Mouse (Mus musculus) midbrain, postnatal 0 days (tissue): ENCODE measurements around the gene Dscam. TPM values are rescaled to one million over a fixed set of nuclear protein-coding genes. Genes with fewer than 3 reads are reported as not detected.
A peak's percentile ranks its signal among the peaks of the same experiment; 100 is the strongest.

Experiments
- ATAC-seq: fragments of 200-750 bp; cut with Nextera tagmentation; 2 replicates; pipeline ENCODE4 v1.8.0; 2017; ENCODE audit warnings: moderate number of reproducible peaks, mild to moderate bottlenecking, moderate TSS enrichment, moderate library complexity; ENCODE audit not compliant: low FRiP score
- DNase-seq: peaks from one replicate; pipeline ENCODE4 v3.0.0-alpha.2; 2015; ENCODE audit warnings: low spot score
- H3K27ac ChIP-seq: fragments of 300-500 bp; sonication (generic); 2 replicates; pipeline ENCODE4 v1.5.1; 2014; ENCODE audit warnings: low read depth, mild to moderate bottlenecking, low read length, mixed read lengths
- H3K27me3 ChIP-seq: fragments of 300-500 bp; sonication (generic); 2 replicates; pipeline ENCODE4 v1.6.1; 2014; ENCODE audit warnings: low read length, control low read depth, mixed read lengths; ENCODE audit not compliant: insufficient read depth
- H3K36me3 ChIP-seq: fragments of 300-500 bp; sonication (generic); 2 replicates; pipeline ENCODE4 v1.6.1; 2014; ENCODE audit warnings: low read length, control low read depth, mixed read lengths; ENCODE audit not compliant: insufficient read depth
- H3K4me1 ChIP-seq: fragments of 300-500 bp; sonication (generic); 2 replicates; pipeline ENCODE4 v1.6.1; 2014; ENCODE audit warnings: mild to moderate bottlenecking, control low read depth, antibody characterized with exemption, low read length, mixed read lengths; ENCODE audit not compliant: insufficient read depth
- H3K4me2 ChIP-seq: fragments of 300-500 bp; sonication (generic); 2 replicates; pipeline ENCODE4 v1.6.1; 2014; ENCODE audit warnings: low read depth, mild to moderate bottlenecking, low read length, mixed read lengths; ENCODE audit not compliant: poor library complexity, severe bottlenecking
- H3K4me3 ChIP-seq: fragments of 300-500 bp; sonication (generic); 2 replicates; pipeline ENCODE4 v1.5.1; 2014; ENCODE audit warnings: low read depth, mild to moderate bottlenecking, low read length, moderate library complexity
- H3K9ac ChIP-seq: fragments of 300-500 bp; sonication (generic); replicated peaks from 2 replicates; pipeline ENCODE4 v1.6.1; 2014; ENCODE audit warnings: mild to moderate bottlenecking, low read length, moderate library complexity, mixed read lengths; ENCODE audit not compliant: poor library complexity, severe bottlenecking
- H3K9me3 ChIP-seq: fragments of 300-500 bp; sonication (generic); 2 replicates; pipeline ENCODE4 v1.6.1; 2016; ENCODE audit warnings: low read length, control low read depth
- CTCF ChIP-seq: IDR thresholded peaks from 2 replicates; pipeline ENCODE4 v1.5.1; 2016; ENCODE audit warnings: antibody characterized with exemption, mild to moderate bottlenecking
- WGBS: fragments of 180-500 bp; shearing (Covaris S2); extraction: QIAGEN DNeasy Blood & Tissue Kit; methylation state at CpG from one replicate; pipeline ENCODE4 v1.1.7; 2014; 5-methylcytosine and 5-hydroxymethylcytosine counted together
- polyA plus RNA-seq: library from polyadenylated mRNA; unstranded; fragments of >200 nt; fragmentation: Nextera tagmentation; extraction: Ambion mirVana; gene quantifications from 2 replicates; pipeline ENCODE4 v1.2.1, GENCODE M21; 2015
- total RNA-seq: library from RNA; depleted of rRNA; stranded (reverse); fragments of >200 nt; gene quantifications from 2 replicates; pipeline ENCODE4 v1.2.3, GENCODE M21; 2014

Dscam gene
- total and polyA plus RNA-seq, 2 experiments from 2014 or later, result 15.1 to 64.6 TPM

GRCm38 (mm10) chr16:96877271-96877670 is 293.3 kb downstream of the Dscam start:
- Histone ChIP-seq H3K9ac (no peak overlapping the region), H3K4me2 (no peak overlapping the region), H3K4me1 (no peaks in the 10 kb centered on the region), H3K9me3 (no peaks in the 10 kb centered on the region), H3K27me3 (no peaks in the 10 kb centered on the region), H3K27ac (no peak overlapping the region), H3K36me3 (no peaks in the 10 kb centered on the region), H3K4me3 (no peak overlapping the region)
- ATAC-seq (no peak), DNase-seq (no peak)
- TF ChIP-seq CTCF, result no peak
- 78% methylated on average over 4 of the region's 4 CpGs for WGBS

- peak; percentile 42 for DNase-seq
- no peaks in the 10 kb centered on the region for H3K36me3 ChIP-seq
- TF ChIP-seq CTCF, result no peak
- no peak for ATAC-seq
- no peak overlapping the region for H3K4me3 ChIP-seq
- H3K4me1 ChIP-seq, result peaks cover 13% of the 10 kb centered on the region; the same call in 1 of the 2 replicates
- H3K27ac ChIP-seq, result 0 out of 2 replicates have a peak overlapping the region, but pooled peaks have one; percentile 8
- H3K9ac ChIP-seq, result no peak overlapping the region
- H3K4me2 ChIP-seq, result no peak overlapping the region
- 26% methylated on average over 7 of the region's 7 CpGs for WGBS
- no peaks in the 10 kb centered on the region for H3K9me3 ChIP-seq
- H3K27me3 ChIP-seq, result no peaks in the 10 kb centered on the region
Observed at GRCm38 (mm10) chr16:96872799-96873198, 297.8 kb downstream of the Dscam start.

GRCm38 (mm10) chr16:96857571-96857970 is 313.0 kb downstream of the Dscam start:
- Histone ChIP-seq H3K4me2 (no peak overlapping the region), H3K9ac (no peak overlapping the region), H3K27me3 (no peaks in the 10 kb centered on the region), H3K9me3 (no peaks in the 10 kb centered on the region), H3K4me3 (no peak overlapping the region), H3K36me3 (no peaks in the 10 kb centered on the region), H3K27ac (no peak overlapping the region), H3K4me1 (peaks cover 3% of the 10 kb centered on the region; the same call in 1 of the 2 replicates)
- DNase-seq, result no peak
- ATAC-seq, result no peak
- TF ChIP-seq CTCF, result no peak
- 48% methylated on average over 2 of the region's 2 CpGs for WGBS

GRCm38 (mm10) chr16:96855060-96855459 is 315.5 kb downstream of the Dscam start:
- DNase-seq (no peak), ATAC-seq (no peak)
- peak; percentile 11; the same call in 1 of the 2 replicates for TF ChIP-seq CTCF
- Histone ChIP-seq H3K9ac (no peak overlapping the region), H3K9me3 (no peaks in the 10 kb centered on the region), H3K4me2 (no peak overlapping the region), H3K4me1 (peaks cover 3% of the 10 kb centered on the region; the same call in 1 of the 2 replicates), H3K4me3 (no peak overlapping the region), H3K36me3 (no peaks in the 10 kb centered on the region), H3K27me3 (no peaks in the 10 kb centered on the region), H3K27ac (no peak overlapping the region)
- 36% methylated on average over 4 of the region's 4 CpGs for WGBS

- no peaks in the 10 kb centered on the region for H3K9me3 ChIP-seq
- 0 out of 2 replicates have a peak, but pooled peaks have one; percentile 16 for ATAC-seq
Observed at GRCm38 (mm10) chr16:96852383-96852782, 318.2 kb downstream of the Dscam start.

GRCm38 (mm10) chr16:96848916-96849315 is 321.6 kb downstream of the Dscam start:
- DNase-seq (no peak), ATAC-seq (no peak)
- Histone ChIP-seq H3K36me3 (no peaks in the 10 kb centered on the region), H3K4me2 (no peak overlapping the region), H3K4me1 (peaks cover 6% of the 10 kb centered on the region; the same call in 1 of the 2 replicates), H3K27ac (0 out of 2 replicates have a peak overlapping the region, but pooled peaks have one; percentile 6), H3K4me3 (no peak overlapping the region), H3K9me3 (no peaks in the 10 kb centered on the region), H3K9ac (no peak overlapping the region), H3K27me3 (no peaks in the 10 kb centered on the region)
- no peak for TF ChIP-seq CTCF
- 82% methylated on average over 6 of the region's 6 CpGs for WGBS

More at GRCm38 (mm10) chr16:96852383-96852782, 318.2 kb downstream of the Dscam start:
- no peaks in the 10 kb centered on the region for H3K36me3 ChIP-seq
- no peak overlapping the region for H3K4me2 ChIP-seq
- H3K9ac ChIP-seq, result no peak overlapping the region
- peaks cover 3% of the 10 kb centered on the region; the same call in 1 of the 2 replicates for H3K4me1 ChIP-seq
- WGBS, result 16% methylated on average over 4 of the region's 4 CpGs
- TF ChIP-seq CTCF, result peak; percentile 73
- H3K27me3 ChIP-seq, result no peaks in the 10 kb centered on the region
- no peak overlapping the region for H3K4me3 ChIP-seq
- peak; percentile 58 for DNase-seq
- H3K27ac ChIP-seq, result no peak overlapping the region
